Mouse (Mus musculus) stomach, postnatal 0 days (tissue): ENCODE measurements at regions not wholly inside any gene's neighbourhood (a gene's known extent, or its start where the extent isn't known, plus 50 kb on each side); places are given as distances from the start of the nearest gene placed in this dataset.

Experiments
- CTCF ChIP-seq: IDR thresholded peaks from 2 replicates; pipeline ENCODE4 v1.5.1; 2016; ENCODE audit warnings: antibody characterized with exemption, low read depth, mild to moderate bottlenecking, moderate library complexity
- EP300 ChIP-seq: optimal IDR thresholded peaks from 2 replicates; pipeline ENCODE3; 2016; ENCODE audit warnings: antibody characterized with exemption

GRCm38 (mm10) chr9:27515427-27516110, 119.0 kb downstream of the Spata19 start:
- TF ChIP-seq CTCF = no peak
- no peak for TF ChIP-seq EP300
